16 mouse cellular contexts compared by ENCODE assay signal in the genomic region with DNA sequence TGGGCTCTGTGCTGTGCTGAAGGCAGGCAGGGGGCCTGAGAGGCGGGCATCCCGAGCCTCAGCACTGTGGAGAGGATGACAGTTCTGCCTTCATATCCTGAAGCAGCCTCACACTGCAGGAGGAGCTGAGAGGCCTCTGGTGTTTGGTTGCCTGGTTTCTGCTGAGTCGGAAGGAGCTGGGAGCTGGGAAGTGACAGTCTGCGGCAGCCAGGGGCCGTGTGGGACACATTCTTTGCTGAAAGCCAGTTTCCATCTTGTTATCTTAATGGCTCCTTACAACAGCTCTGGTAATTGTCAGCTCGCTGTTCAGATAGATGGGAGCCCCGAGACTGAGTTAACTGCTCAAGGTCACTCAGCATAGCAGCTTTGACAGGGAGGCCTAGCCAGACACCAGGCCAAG.
DNase-seq lines count a peak whose midpoint lies in the region; ATAC-seq and TF ChIP-seq lines count a peak whose summit lies in the region.
"Had no signal": no experiment of that assay in that cellular context is flagged by ENCODE, and none has a peak within 500 bp of the region (broad histone marks: within the 10 kb centered on the region; RNA-seq: fewer than 3 reads in every experiment).

No protein-coding gene starts in this region.

- H3K9ac ChIP-seq in heart, embryonic 15.5 days = no peak overlapping the region
- no peak overlapping the region for H3K9ac ChIP-seq in heart, adult 2 months (ENCODE audit: low read depth, low read length)
- no peak overlapping the region for H3K9ac ChIP-seq in liver, adult 2 months (ENCODE audit: low read depth, low read length)
- no peak overlapping the region for H3K9ac ChIP-seq in liver, postnatal 0 days (replicated peaks)
- H3K9ac ChIP-seq in hindbrain, embryonic 14.5 days = no peak overlapping the region
- H3K9ac ChIP-seq: embryonic facial prominence, embryonic 15.5 days had no signal

- TF ChIP-seq CTCF in heart, adult 2 months (IDR thresholded peaks at IDR 0.05) = no peak
- TF ChIP-seq CTCF in liver, adult 2 months (IDR thresholded peaks at IDR 0.05; ENCODE audit: low read depth, low read length) = no peak
- TF ChIP-seq CTCF in liver, postnatal 0 days (IDR thresholded peaks at IDR 0.05; ENCODE audit: low read depth) = no peak

- ATAC-seq in heart, embryonic 15.5 days (replicated peaks; ENCODE audit: insufficient number of reproducible peaks, insufficient read depth, low FRiP score, low read depth) = peak; percentile 54
- ATAC-seq in liver, postnatal 0 days = no peak
- peak; percentile 53; the same call in 1 of the 2 replicates for ATAC-seq in hindbrain, embryonic 14.5 days (ENCODE audit: low FRiP score)
- ATAC-seq: lung, postnatal 0 days; Patski had no signal

- TF ChIP-seq EP300 in heart, adult 2 months (IDR thresholded peaks at IDR 0.05; ENCODE audit: insufficient read depth, low read depth, low read length) = no peak
- TF ChIP-seq EP300 in liver, postnatal 0 days (IDR thresholded peaks at IDR 0.05; ENCODE audit: low read depth) = no peak

- H3K36me3 ChIP-seq in heart, embryonic 15.5 days = no peaks in the 10 kb centered on the region
- no peaks in the 10 kb centered on the region for H3K36me3 ChIP-seq in heart, adult 2 months (ENCODE audit: control insufficient read depth, insufficient read depth, low read length)
- no peaks in the 10 kb centered on the region for H3K36me3 ChIP-seq in liver, adult 2 months (ENCODE audit: control insufficient read depth, insufficient read depth, low read length)
- H3K36me3 ChIP-seq in liver, postnatal 0 days (replicated peaks; ENCODE audit: insufficient read depth, low read length) = no peaks in the 10 kb centered on the region
- H3K36me3 ChIP-seq in hindbrain, embryonic 14.5 days (replicated peaks; ENCODE audit: control insufficient read depth, insufficient read depth) = no peaks in the 10 kb centered on the region
- H3K36me3 ChIP-seq: embryonic facial prominence, embryonic 15.5 days had no signal

- WGBS in heart, embryonic 15.5 days = 4% methylated on average over 7 of the region's 7 CpGs
- whole genome bisulfite sequencing in heart, adult 2 months = 16% methylated on average over 7 of the region's 7 CpGs
- 67% methylated on average over 7 of the region's 7 CpGs for WGBS in liver, adult 2 months
- WGBS in liver, postnatal 0 days (ENCODE audit: insufficient replicate concordance) = 31% methylated on average over 7 of the region's 7 CpGs
- 35% methylated on average over 7 of the region's 7 CpGs for WGBS in hindbrain, embryonic 14.5 days

- H3K9me3 ChIP-seq in heart, embryonic 15.5 days (replicated peaks) = no peaks in the 10 kb centered on the region
- H3K9me3 ChIP-seq in liver, postnatal 0 days (ENCODE audit: low read length) = no peaks in the 10 kb centered on the region
- no peaks in the 10 kb centered on the region for H3K9me3 ChIP-seq in hindbrain, embryonic 14.5 days (ENCODE audit: control insufficient read depth, low read length)
- H3K9me3 ChIP-seq: embryonic facial prominence, embryonic 15.5 days had no signal

- H3K27ac ChIP-seq in heart, embryonic 15.5 days = no peak overlapping the region
- no peak overlapping the region for H3K27ac ChIP-seq in heart, adult 2 months
- H3K27ac ChIP-seq in liver, adult 2 months (replicated peaks; ENCODE audit: insufficient read depth, low read depth, low read length) = no peak overlapping the region
- no peak overlapping the region for H3K27ac ChIP-seq in liver, postnatal 0 days (ENCODE audit: low read depth)
- H3K27ac ChIP-seq in hindbrain, embryonic 14.5 days = peak overlapping the region; percentile 65
- H3K27ac ChIP-seq: embryonic facial prominence, embryonic 15.5 days; stomach, postnatal 0 days had no signal

- H3K4me1 ChIP-seq in heart, embryonic 15.5 days (replicated peaks) = peaks cover 5% of the 10 kb centered on the region; the same call in 1 of the 2 replicates
- H3K4me1 ChIP-seq in heart, adult 2 months (ENCODE audit: control insufficient read depth, insufficient read depth, low read length) = no peaks in the 10 kb centered on the region
- no peaks in the 10 kb centered on the region for H3K4me1 ChIP-seq in liver, adult 2 months (ENCODE audit: control insufficient read depth, insufficient read depth, low read length)
- no peaks in the 10 kb centered on the region for H3K4me1 ChIP-seq in liver, postnatal 0 days (ENCODE audit: insufficient read depth)
- peaks cover 11% of the 10 kb centered on the region for H3K4me1 ChIP-seq in hindbrain, embryonic 14.5 days (replicated peaks; ENCODE audit: control insufficient read depth, insufficient read depth, low read length)
- H3K4me1 ChIP-seq: embryonic facial prominence, embryonic 15.5 days had no signal

- H3K27me3 ChIP-seq in heart, embryonic 15.5 days = peaks cover 34% of the 10 kb centered on the region
- no peaks in the 10 kb centered on the region for H3K27me3 ChIP-seq in heart, adult 2 months (ENCODE audit: control insufficient read depth, insufficient read depth, low read length)
- H3K27me3 ChIP-seq in liver, adult 2 months (ENCODE audit: control insufficient read depth, insufficient read depth, low read length) = no peaks in the 10 kb centered on the region
- H3K27me3 ChIP-seq in liver, postnatal 0 days (ENCODE audit: insufficient read depth, low read length) = 0 out of 2 replicates have a peak, but pooled peaks cover 3% of the 10 kb centered on the region
- no peaks in the 10 kb centered on the region for H3K27me3 ChIP-seq in hindbrain, embryonic 14.5 days (ENCODE audit: control insufficient read depth, insufficient read depth, low read length)
- H3K27me3 ChIP-seq: Patski had no signal

- no peak overlapping the region for H3K4me2 ChIP-seq in heart, embryonic 15.5 days
- H3K4me2 ChIP-seq in liver, postnatal 0 days (ENCODE audit: low read depth, low read length) = no peak overlapping the region
- no peak overlapping the region for H3K4me2 ChIP-seq in hindbrain, embryonic 14.5 days (replicated peaks)
- H3K4me2 ChIP-seq: embryonic facial prominence, embryonic 15.5 days had no signal

- peak; percentile 17 for DNase-seq in embryo, embryonic 11 days
- no peak for DNase-seq in embryo, embryonic 10.5 days (ENCODE audit: low spot score)
- no peak for DNase-seq in heart, adult 2 months
- DNase-seq in liver, adult 2 months (ENCODE audit: extremely low read depth, low read depth, low spot score) = peak; percentile 3
- DNase-seq in liver, postnatal 0 days = no peak
- no peak for DNase-seq in hindbrain, embryonic 14.5 days (ENCODE audit: low spot score)
- no peak for DNase-seq in gastrocnemius, postnatal 25 days
- DNase-seq: cerebellum, adult 18-20 months; kidney, adult 9 months; liver; thymus, postnatal 36 days had no signal

- no peaks in the 10 kb centered on the region for H3K79me2 ChIP-seq in heart, adult 2 months (replicated peaks; ENCODE audit: control insufficient read depth, insufficient read depth, low read length)
- H3K79me2 ChIP-seq in liver, adult 2 months (ENCODE audit: control insufficient read depth, insufficient read depth, low read length) = no peaks in the 10 kb centered on the region

- intact Hi-C loops in heart, adult 2 months (cut with DNase I) = no loop called here

- no peak overlapping the region for H3K4me3 ChIP-seq in heart, embryonic 15.5 days
- H3K4me3 ChIP-seq in heart, adult 2 months = no peak overlapping the region
- H3K4me3 ChIP-seq in liver, adult 2 months (ENCODE audit: insufficient read depth, low read depth, low read length) = no peak overlapping the region
- H3K4me3 ChIP-seq in liver, postnatal 0 days (ENCODE audit: low read depth, low read length) = no peak overlapping the region
- no peak overlapping the region for H3K4me3 ChIP-seq in hindbrain, embryonic 14.5 days (replicated peaks; ENCODE audit: low read length)
- H3K4me3 ChIP-seq: embryonic facial prominence, embryonic 15.5 days had no signal

- no peak for TF ChIP-seq POLR2A in heart, adult 2 months (IDR thresholded peaks at IDR 0.05; ENCODE audit: insufficient read depth, low read depth, low read length)
- no peak for TF ChIP-seq POLR2A in liver, adult 2 months (IDR thresholded peaks at IDR 0.05; ENCODE audit: extremely low read depth, insufficient read depth, low read length)

Comparison
In these comparisons a context has a peak if more than half of its experiments do, and no peak if none do; other contexts are left out.
1. DNase-seq: peak in embryo, embryonic 11 days (single experiment) and liver, adult 2 months (single experiment); none in embryo, embryonic 10.5 days (single experiment), heart, adult 2 months (0 of 2), liver, postnatal 0 days (single experiment), hindbrain, embryonic 14.5 days (single experiment) and gastrocnemius, postnatal 25 days (single experiment).